Mouse (Mus musculus) thymus, adult 2 months (tissue): Measurements from ENCODE around the gene Acsm1. TPM values are rescaled to one million over a fixed set of nuclear protein-coding genes. Genes with fewer than 3 reads are reported as not detected.
"Not testable (repeated sequence)": the region's sequence is repeated elsewhere in the genome, so short reads cannot be mapped to it uniquely, and the experiment has no call there.

ENCODE experiments used
- DNase-seq: peaks from one replicate; pipeline ENCODE4 v3.0.0; 2021
- H3K27ac ChIP-seq: fragments of 200-500 bp; 2 replicates; pipeline ENCODE4 v1.5.1; 2012; ENCODE audit warnings: low read length, control low read depth; ENCODE audit not compliant: control insufficient read depth, insufficient read depth
- H3K27me3 ChIP-seq: fragments of 200-500 bp; 2 replicates; pipeline ENCODE4 v1.6.1; 2012; ENCODE audit warnings: mild to moderate bottlenecking, low read length, moderate library complexity, mixed read lengths; ENCODE audit not compliant: control insufficient read depth, insufficient read depth
- H3K36me3 ChIP-seq: fragments of 200-500 bp; 2 replicates; pipeline ENCODE4 v1.6.1; 2012; ENCODE audit warnings: mild to moderate bottlenecking, low read length, moderate library complexity; ENCODE audit not compliant: control insufficient read depth, insufficient read depth
- H3K4me1 ChIP-seq: fragments of 200-500 bp; replicated peaks from 2 replicates; pipeline ENCODE4 v1.6.1; 2012; ENCODE audit warnings: low read length; ENCODE audit not compliant: control insufficient read depth, insufficient read depth
- H3K4me3 ChIP-seq: fragments of 200-500 bp; 2 replicates; pipeline ENCODE4 v1.5.1; 2012; ENCODE audit warnings: mild to moderate bottlenecking, low read length, control low read depth, moderate library complexity; ENCODE audit not compliant: control insufficient read depth, insufficient read depth
- CTCF ChIP-seq: fragments of 200-500 bp; IDR thresholded peaks from 2 replicates; pipeline ENCODE4 v1.5.1; 2012; ENCODE audit warnings: mild to moderate bottlenecking, control low read depth, low read length, moderate library complexity, borderline replicate concordance; ENCODE audit not compliant: control insufficient read depth, poor library complexity, insufficient read depth; ENCODE audit errors: extremely low read depth
- POLR2A ChIP-seq: fragments of 200-500 bp; IDR thresholded peaks from 2 replicates; pipeline ENCODE4 v1.6.1; 2012; ENCODE audit warnings: mild to moderate bottlenecking, low read length, control low read depth, moderate library complexity; ENCODE audit not compliant: control insufficient read depth, poor library complexity, insufficient read depth; ENCODE audit errors: extremely low read depth
- WGBS: fragments of 180-500 bp; shearing (Covaris S2); methylation state at CpG from one replicate; pipeline ENCODE4 v1.1.7; 2018; 5-methylcytosine and 5-hydroxymethylcytosine counted together
- polyA plus RNA-seq: library from polyadenylated mRNA; depleted of rRNA; stranded (reverse); fragments of >200 nt; gene quantifications from 2 replicates; pipeline ENCODE4 v1.2.3, GENCODE M21; 2012; rRNA removed

The Acsm1 gene
- polyA plus RNA-seq = 0.22 and 0.40 TPM in 2 replicates

DNA sequence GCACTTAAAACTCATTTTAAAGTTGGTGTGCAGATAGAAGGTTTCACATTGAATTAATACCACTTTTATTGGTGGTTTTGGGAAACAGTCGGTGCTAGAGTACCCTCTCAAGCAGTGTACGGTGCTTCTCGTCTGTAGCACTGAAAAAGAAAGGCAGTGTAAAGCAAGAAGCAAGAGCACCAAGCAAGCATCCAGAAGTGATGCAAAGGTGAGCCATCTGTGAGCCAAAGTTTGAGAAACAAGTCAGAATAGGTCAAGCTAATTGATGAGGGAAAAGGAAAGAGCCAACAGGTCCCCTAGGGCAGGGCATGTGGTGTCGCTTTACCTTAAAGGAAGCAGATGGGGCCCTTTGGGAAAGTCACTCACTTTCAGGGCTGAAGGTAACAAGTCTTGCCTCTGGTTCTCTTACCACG, at the start of gene Acsm1:
TSS of gene Acsm1 (plus strand) at position 363 of the 413 bp plus-strand sequence.
- no peak within 1 kb of the TSS for H3K4me3 ChIP-seq
- H3K27me3 ChIP-seq = no peaks in the 10 kb centered on the region
- no peak for DNase-seq
- no peaks in the 10 kb centered on the region for H3K4me1 ChIP-seq
- no peak within 1 kb of the TSS for H3K27ac ChIP-seq
- H3K36me3 ChIP-seq = no peaks in the 10 kb centered on the region
- WGBS = 86% methylated on average over 5 of the region's 5 CpGs
- TF ChIP-seq POLR2A (no peak), CTCF (no peak)

DNA sequence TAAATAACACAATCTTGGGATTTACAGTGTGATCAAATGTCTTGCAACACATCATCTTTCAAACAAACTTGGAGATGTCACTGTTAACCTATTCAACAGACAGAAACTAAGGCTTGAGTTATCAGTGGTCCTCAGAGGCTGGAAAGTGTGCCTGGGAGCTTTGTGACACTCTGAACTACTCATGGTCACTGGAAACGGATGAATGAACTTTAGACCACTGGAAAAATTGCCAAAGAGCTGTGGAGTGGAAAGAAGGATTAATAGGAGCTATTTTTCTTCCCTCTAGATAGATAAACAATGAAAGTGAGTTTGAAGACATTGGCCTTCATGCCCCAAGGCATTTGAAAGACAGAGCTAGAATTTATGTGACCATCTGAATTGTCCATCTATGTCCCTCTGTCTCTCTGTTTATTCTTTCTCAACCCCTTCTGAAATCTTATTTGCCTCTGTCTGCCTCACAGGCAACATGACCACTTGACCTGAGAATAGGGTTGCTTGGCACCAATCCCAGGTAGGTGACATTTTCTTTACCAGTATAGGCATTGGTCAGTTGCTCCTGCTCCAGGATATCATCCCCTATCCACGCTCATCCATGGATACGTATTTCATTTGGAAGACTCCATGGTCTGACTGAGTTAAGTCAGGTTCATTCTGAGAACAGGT, 46.9 kb upstream of the Acsm1 start:
- Histone ChIP-seq H3K27ac (no peak overlapping the region), H3K27me3 (no peaks in the 10 kb centered on the region), H3K36me3 (no peaks in the 10 kb centered on the region), H3K4me1 (no peaks in the 10 kb centered on the region), H3K4me3 (no peak overlapping the region)
- 89% methylated on average over 3 of the region's 3 CpGs for WGBS
- TF ChIP-seq POLR2A = no peak
- TF ChIP-seq CTCF = no peak
- no peak for DNase-seq

GRCm38 (mm10) chr7:119560452-119560835, 46.4 kb upstream of the Acsm1 start:
- DNase-seq = no peak
- no peaks in the 10 kb centered on the region for H3K27me3 ChIP-seq
- 86% methylated on average over 3 of the region's 3 CpGs for WGBS
- H3K4me3 ChIP-seq = no peak overlapping the region
- TF ChIP-seq POLR2A (no peak), CTCF (no peak)
- H3K27ac ChIP-seq = no peak overlapping the region
- H3K36me3 ChIP-seq = no peaks in the 10 kb centered on the region
- H3K4me1 ChIP-seq = no peaks in the 10 kb centered on the region

GRCm38 (mm10) chr7:119561441-119561840, 45.4 kb upstream of the Acsm1 start:
- TF ChIP-seq CTCF = no peak
- no peak for TF ChIP-seq POLR2A
- no peak for DNase-seq
- WGBS = 53% methylated on average over 4 of the region's 4 CpGs
- H3K36me3 ChIP-seq = no peaks in the 10 kb centered on the region
- no peak overlapping the region for H3K4me3 ChIP-seq
- H3K4me1 ChIP-seq = no peaks in the 10 kb centered on the region
- H3K27ac ChIP-seq = no peak overlapping the region
- no peaks in the 10 kb centered on the region for H3K27me3 ChIP-seq

- H3K27ac ChIP-seq, H3K27me3 ChIP-seq, H3K4me3 ChIP-seq, H3K36me3 ChIP-seq, DNase-seq, H3K4me1 ChIP-seq: not testable (repeated sequence)
- 93% methylated on average over 2 of the region's 2 CpGs for WGBS
Observed at GRCm38 (mm10) chr7:119562476-119562875, 44.4 kb upstream of the Acsm1 start.

GRCm38 (mm10) chr7:119594530-119595107, 12.2 kb upstream of the Acsm1 start:
- WGBS = 86% methylated on average over 3 of the region's 3 CpGs
- DNase-seq = no peak
- H3K4me3 ChIP-seq = no peak overlapping the region
- no peaks in the 10 kb centered on the region for H3K36me3 ChIP-seq
- no peak overlapping the region for H3K27ac ChIP-seq
- TF ChIP-seq CTCF (no peak), POLR2A (no peak)
- H3K27me3 ChIP-seq = no peaks in the 10 kb centered on the region
- H3K4me1 ChIP-seq = no peaks in the 10 kb centered on the region

- WGBS = 42% methylated on average over 1 of the region's 1 CpGs
Observed at GRCm38 (mm10) chr7:119595306-119595705, 11.5 kb upstream of the Acsm1 start.

More at GRCm38 (mm10) chr7:119595306-119595705, 11.5 kb upstream of the Acsm1 start:
- no peaks in the 10 kb centered on the region for H3K4me1 ChIP-seq
- no peak overlapping the region for H3K27ac ChIP-seq
- H3K27me3 ChIP-seq = no peaks in the 10 kb centered on the region
- no peaks in the 10 kb centered on the region for H3K36me3 ChIP-seq
- DNase-seq = no peak
- TF ChIP-seq POLR2A (no peak), CTCF (no peak)
- no peak overlapping the region for H3K4me3 ChIP-seq
